Mouse (Mus musculus) myocyte (in vitro differentiated cells): ENCODE results near the gene Sh3kbp1. TPM values are rescaled to one million over a fixed set of nuclear protein-coding genes. Genes with fewer than 3 reads are reported as not detected.
A peak's percentile ranks its signal among the peaks of the same experiment; 100 is the strongest.

ENCODE experiments used
- H3K27me3 ChIP-seq: one replicate; pipeline ENCODE4 v1.6.1; 2011; ENCODE audit not compliant: control insufficient read depth, insufficient read depth, insufficient read length
- H3K36me3 ChIP-seq: one replicate; pipeline ENCODE4 v1.6.1; 2011; ENCODE audit not compliant: control insufficient read depth, insufficient read depth
- H3K4me2 ChIP-seq: one replicate; pipeline ENCODE4 v1.6.1; 2011; ENCODE audit warnings: low read depth, control low read depth
- H3K4me3 ChIP-seq: one replicate; pipeline ENCODE4 v1.5.1; 2011; ENCODE audit warnings: mild to moderate bottlenecking, control low read depth, moderate library complexity
- H3K79me2 ChIP-seq: one replicate; pipeline ENCODE4 v1.6.1; 2011; ENCODE audit not compliant: control insufficient read depth, insufficient read depth
- H3ac ChIP-seq: one replicate; pipeline ENCODE4 v1.6.1; 2011; ENCODE audit not compliant: control insufficient read depth, insufficient read length
- CEBPB ChIP-seq: IDR thresholded peaks from 2 replicates; pipeline ENCODE4 v1.6.1; 2011; ENCODE audit warnings: mild to moderate bottlenecking, moderate library complexity; ENCODE audit not compliant: poor library complexity, insufficient read depth, severe bottlenecking
- E2F4 ChIP-seq: IDR thresholded peaks from one replicate; pipeline ENCODE4 v1.6.1; 2011; ENCODE audit warnings: mild to moderate bottlenecking, control low read depth, moderate library complexity; ENCODE audit not compliant: insufficient read depth
- MAX ChIP-seq: IDR thresholded peaks from one replicate; pipeline ENCODE4 v1.6.1; 2011; ENCODE audit warnings: low read depth, mild to moderate bottlenecking, control low read depth
- MYOD1 ChIP-seq, 3 experiments: IDR thresholded peaks; one replicate each; pipeline ENCODE4 v1.6.1; 2011; ENCODE audit warnings: control low read depth in 2 of 3, low read depth in 2 of 3, mild to moderate bottlenecking in 2 of 3, moderate library complexity in 1 of 3; ENCODE audit not compliant: insufficient read length in 2 of 3, control insufficient read depth in 1 of 3
- MYOG ChIP-seq, 3 experiments: IDR thresholded peaks; one replicate each; pipeline ENCODE4 v1.6.1; 2011; ENCODE audit warnings: control low read depth in 2 of 3, low read depth in 2 of 3, mild to moderate bottlenecking in 2 of 3; ENCODE audit not compliant: insufficient read length in 2 of 3, control insufficient read depth in 1 of 3, insufficient read depth in 1 of 3
- POLR2A ChIP-seq: IDR thresholded peaks from one replicate; pipeline ENCODE4 v1.6.1; 2011; ENCODE audit warnings: low read depth, mild to moderate bottlenecking, control low read depth, moderate library complexity; ENCODE audit not compliant: insufficient read length
- POLR2AphosphoS2 ChIP-seq: IDR thresholded peaks from one replicate; pipeline ENCODE4 v1.6.1; 2011; ENCODE audit warnings: low read depth, control low read depth; ENCODE audit not compliant: insufficient read length
- REST ChIP-seq: IDR thresholded peaks from one replicate; pipeline ENCODE4 v1.6.1; 2011; ENCODE audit warnings: mild to moderate bottlenecking, control low read depth, moderate library complexity; ENCODE audit not compliant: insufficient read depth, insufficient read length
- SRF ChIP-seq: IDR thresholded peaks from one replicate; pipeline ENCODE4 v1.6.1; 2011; ENCODE audit warnings: low read depth; ENCODE audit not compliant: control insufficient read depth, insufficient read length
- TCF12 ChIP-seq: IDR thresholded peaks from one replicate; pipeline ENCODE4 v1.6.1; 2011; ENCODE audit warnings: mild to moderate bottlenecking, control low read depth; ENCODE audit not compliant: poor library complexity, insufficient read depth, severe bottlenecking
- TCF3 ChIP-seq: IDR thresholded peaks from one replicate; pipeline ENCODE4 v1.6.1; 2011; ENCODE audit warnings: low read depth, control low read depth; ENCODE audit not compliant: insufficient read length
- USF1 ChIP-seq: IDR thresholded peaks from one replicate; pipeline ENCODE4 v1.6.1; 2011; ENCODE audit warnings: low read depth, mild to moderate bottlenecking, control low read depth, moderate library complexity
- polyA plus RNA-seq: library from polyadenylated mRNA; unstranded; fragments of >200 nt; fragmentation: generic; extraction: Trizol; gene quantifications from one replicate; pipeline ENCODE4 v1.2.1, GENCODE M21; 2012; ENCODE audit warnings: missing spikeins

Sh3kbp1 gene
- polyA plus RNA-seq, 1 experiment: 31.7 TPM

DNA sequence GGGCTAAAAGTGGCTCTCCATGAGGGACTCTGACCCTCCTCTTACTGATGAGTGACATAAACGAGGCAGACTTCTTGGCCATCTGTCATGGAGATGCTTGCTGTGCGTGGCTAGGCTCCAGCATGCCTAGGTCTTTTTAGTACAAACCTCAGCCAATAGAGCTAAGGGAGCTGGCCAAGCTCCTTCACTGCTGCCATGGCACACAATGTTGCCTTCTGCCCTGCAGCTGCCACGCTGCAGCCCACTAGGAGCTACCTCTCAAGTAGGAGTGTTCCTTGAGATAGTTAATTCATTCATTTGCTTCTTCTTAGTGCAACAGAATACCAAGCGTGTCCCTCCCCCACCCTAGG is 327.3 kb downstream of the Sh3kbp1 start:
- H3K4me3 ChIP-seq: no peak overlapping the region
- no peaks in the 10 kb centered on the region for H3K27me3 ChIP-seq
- no peak for TF ChIP-seq REST
- no peak for TF ChIP-seq SRF
- no peak for TF ChIP-seq TCF12
- peak in 2 of 3 experiments; percentile 44 to 47 for TF ChIP-seq MYOD1 (IDR thresholded peaks at IDR 0.05; ENCODE audit: control insufficient read depth in 1 of 3, insufficient read length in 2 of 3, low read depth in 2 of 3)
- no peak for TF ChIP-seq TCF3
- no peak for TF ChIP-seq E2F4
- no peak for TF ChIP-seq POLR2A
- peak in 1 of 3 experiments; percentile 39 for TF ChIP-seq MYOG (IDR thresholded peaks at IDR 0.05; ENCODE audit: control insufficient read depth in 1 of 3, insufficient read depth in 1 of 3, insufficient read length in 2 of 3, low read depth in 2 of 3)
- TF ChIP-seq USF1: no peak
- H3K79me2 ChIP-seq: no peaks in the 10 kb centered on the region
- H3ac ChIP-seq: no peak overlapping the region
- H3K36me3 ChIP-seq: peaks cover 3% of the 10 kb centered on the region
- peak overlapping the region; percentile 72 for H3K4me2 ChIP-seq

- Histone ChIP-seq H3ac (no peak overlapping the region), H3K4me3 (no peak overlapping the region), H3K79me2 (no peaks in the 10 kb centered on the region), H3K36me3 (peaks cover 3% of the 10 kb centered on the region), H3K4me2 (no peak overlapping the region), H3K27me3 (no peaks in the 10 kb centered on the region)
- TF ChIP-seq MYOD1 (IDR thresholded peaks at IDR 0.05; ENCODE audit: control insufficient read depth in 1 of 3, insufficient read length in 2 of 3, low read depth in 2 of 3): no peak
- no peak for TF ChIP-seq TCF3
- no peak for TF ChIP-seq POLR2AphosphoS2
- TF ChIP-seq E2F4: no peak
- TF ChIP-seq CEBPB: no peak
- no peak for TF ChIP-seq MAX
- no peak for TF ChIP-seq USF1
Observed at GRCm38 (mm10) chrX:159955433-159955832, 328.4 kb downstream of the Sh3kbp1 start.

DNA sequence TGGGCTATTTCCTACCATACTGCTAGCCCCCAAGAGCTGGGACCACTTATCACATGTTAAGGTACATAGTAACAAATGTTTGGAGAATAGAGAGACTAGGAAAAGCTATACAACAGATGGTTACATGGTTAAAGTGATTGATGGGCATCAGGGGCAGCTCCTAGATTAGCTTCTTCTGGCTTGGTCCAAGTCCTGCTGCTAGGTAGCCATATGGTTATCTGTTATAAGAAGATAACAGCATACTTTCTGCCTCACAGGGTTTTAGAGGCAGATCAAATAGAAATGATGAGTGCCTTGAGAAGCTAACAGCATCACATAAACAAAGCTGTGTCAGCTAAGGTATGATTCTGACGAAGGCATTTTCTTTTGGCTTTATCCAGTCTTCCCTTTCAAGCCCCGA is 334.3 kb downstream of the Sh3kbp1 start:
- Histone ChIP-seq H3ac (no peak overlapping the region), H3K27me3 (no peaks in the 10 kb centered on the region), H3K79me2 (no peaks in the 10 kb centered on the region), H3K4me2 (no peak overlapping the region), H3K4me3 (no peak overlapping the region), H3K36me3 (peaks cover 3% of the 10 kb centered on the region)
- no peak for TF ChIP-seq CEBPB
- no peak for TF ChIP-seq POLR2A
- no peak for TF ChIP-seq USF1
- TF ChIP-seq MAX: no peak
- no peak for TF ChIP-seq TCF12
- TF ChIP-seq TCF3: no peak

GRCm38 (mm10) chrX:159963273-159963672 is 336.2 kb downstream of the Sh3kbp1 start:
- Histone ChIP-seq H3ac (no peak overlapping the region), H3K4me3 (no peak overlapping the region), H3K79me2 (no peaks in the 10 kb centered on the region), H3K4me2 (no peak overlapping the region), H3K27me3 (no peaks in the 10 kb centered on the region), H3K36me3 (peaks cover 2% of the 10 kb centered on the region)
- no peak for TF ChIP-seq POLR2AphosphoS2
- no peak for TF ChIP-seq E2F4
- no peak for TF ChIP-seq USF1
- no peak for TF ChIP-seq MYOD1 (IDR thresholded peaks at IDR 0.05; ENCODE audit: control insufficient read depth in 1 of 3, insufficient read length in 2 of 3, low read depth in 2 of 3)
- no peak for TF ChIP-seq REST
- TF ChIP-seq CEBPB: no peak
- no peak for TF ChIP-seq POLR2A
- TF ChIP-seq MYOG (IDR thresholded peaks at IDR 0.05; ENCODE audit: control insufficient read depth in 1 of 3, insufficient read depth in 1 of 3, insufficient read length in 2 of 3, low read depth in 2 of 3): no peak
- TF ChIP-seq TCF3: no peak
- no peak for TF ChIP-seq SRF
- no peak for TF ChIP-seq TCF12
- no peak for TF ChIP-seq MAX

DNA sequence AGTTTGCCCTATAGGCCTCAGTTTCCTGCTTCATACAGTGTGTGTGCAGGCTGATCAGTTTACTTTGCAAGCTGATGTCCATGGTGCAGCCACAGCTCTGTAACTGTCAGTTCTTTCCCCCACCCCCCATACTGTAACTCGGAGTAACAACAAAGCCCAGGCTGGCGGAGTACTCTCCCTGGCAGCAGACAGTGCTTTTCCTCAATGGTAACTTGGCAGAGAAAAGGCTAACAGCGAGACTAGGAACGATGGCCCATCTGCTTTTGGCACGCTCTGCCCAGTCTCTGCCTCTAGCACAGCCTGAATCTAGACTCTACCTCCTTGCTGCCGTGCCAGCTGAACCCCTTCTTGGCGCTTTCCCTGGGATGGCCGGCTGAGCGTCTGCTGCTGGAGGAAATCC is 336.9 kb downstream of the Sh3kbp1 start:
- Histone ChIP-seq H3K79me2 (no peaks in the 10 kb centered on the region), H3K36me3 (no peaks in the 10 kb centered on the region), H3K27me3 (no peaks in the 10 kb centered on the region), H3K4me2 (no peak overlapping the region), H3K4me3 (no peak overlapping the region), H3ac (no peak overlapping the region)
- TF ChIP-seq REST (no peak), MAX (no peak), TCF3 (no peak), E2F4 (no peak)
